ENCODE assay signal across 20 mouse cellular contexts in genomic region chr9:111428698-111429362, GRCm38 (mm10). TPM values are rescaled to one million over a fixed set of nuclear protein-coding genes. Genes with fewer than 3 reads are reported as not detected.
DNase-seq lines count a peak whose midpoint lies in the region; ATAC-seq and TF ChIP-seq lines count a peak whose summit lies in the region.
"Had no signal": no experiment of that assay in that cellular context is flagged by ENCODE, and none has a peak within 500 bp of the region (broad histone marks: within the 10 kb centered on the region; RNA-seq: fewer than 3 reads in every experiment).

No protein-coding gene starts in this region.

- H3K27me3 ChIP-seq in liver, postnatal 0 days (ENCODE audit: insufficient read depth, low read length): no peaks in the 10 kb centered on the region
- no peaks in the 10 kb centered on the region for H3K27me3 ChIP-seq in liver, embryonic 12.5 days (replicated peaks)
- H3K27me3 ChIP-seq: heart, embryonic 15.5 days; liver, embryonic 15.5 days; midbrain, embryonic 15.5 days; Patski had no signal

- peak; percentile 18 for DNase-seq in liver, postnatal 0 days
- DNase-seq in fat pad, adult 2 months (ENCODE audit: extremely low read depth, low read depth, low spot score): peak; percentile 80
- DNase-seq in lung, postnatal 25 days (ENCODE audit: low spot score): peak; percentile 54
- DNase-seq in cerebellum, postnatal 14 days: no peak
- DNase-seq in left cerebral cortex, postnatal 10 days (ENCODE audit: extremely low spot score in 1 of 2, low spot score in 2 of 2): no peak
- no peak for DNase-seq in urinary bladder, postnatal 14 days (ENCODE audit: low spot score)
- DNase-seq: adrenal gland, postnatal 25 days; cerebellum, adult 2 months; gastrocnemius, postnatal 36 days; layer of hippocampus, postnatal 36 days had no signal

- no peak overlapping the region for H3K4me3 ChIP-seq in liver, postnatal 0 days (ENCODE audit: low read depth, low read length)
- no peak overlapping the region for H3K4me3 ChIP-seq in liver, embryonic 12.5 days
- H3K4me3 ChIP-seq: heart, embryonic 15.5 days; hindbrain, embryonic 10.5 days; liver, embryonic 15.5 days; midbrain, embryonic 15.5 days; myocyte had no signal

- no peak for TF ChIP-seq CTCF in liver, postnatal 0 days (IDR thresholded peaks at IDR 0.05; ENCODE audit: low read depth)

- H3K4me1 ChIP-seq in liver, postnatal 0 days (ENCODE audit: insufficient read depth): no peaks in the 10 kb centered on the region
- H3K4me1 ChIP-seq in liver, embryonic 12.5 days: no peaks in the 10 kb centered on the region
- H3K4me1 ChIP-seq: liver, embryonic 15.5 days had no signal

- ATAC-seq in liver, postnatal 0 days: no peak
- no peak for ATAC-seq in liver, embryonic 12.5 days
- ATAC-seq: midbrain, embryonic 15.5 days had no signal

- H3K9me3 ChIP-seq in liver, postnatal 0 days (ENCODE audit: low read length): no peaks in the 10 kb centered on the region
- no peaks in the 10 kb centered on the region for H3K9me3 ChIP-seq in liver, embryonic 12.5 days (replicated peaks)
- H3K9me3 ChIP-seq: heart, embryonic 15.5 days; hindbrain, embryonic 10.5 days; liver, embryonic 15.5 days; midbrain, embryonic 15.5 days had no signal

- intact Hi-C loops in left cerebral cortex, postnatal 10 days (cut with DNase I): no loop called here

- H3K27ac ChIP-seq in liver, postnatal 0 days (ENCODE audit: low read depth): no peak overlapping the region
- no peak overlapping the region for H3K27ac ChIP-seq in liver, embryonic 12.5 days
- H3K27ac ChIP-seq: heart, embryonic 15.5 days; hindbrain, embryonic 10.5 days; liver, embryonic 15.5 days; midbrain, embryonic 15.5 days; stomach, postnatal 0 days had no signal

- H3K9ac ChIP-seq in liver, postnatal 0 days (replicated peaks): no peak overlapping the region
- H3K9ac ChIP-seq in liver, embryonic 12.5 days: no peak overlapping the region
- H3K9ac ChIP-seq: heart, embryonic 15.5 days; liver, embryonic 15.5 days; midbrain, embryonic 15.5 days had no signal

- 63% methylated on average over 8 of the region's 8 CpGs for WGBS in liver, postnatal 0 days (ENCODE audit: insufficient replicate concordance)
- WGBS in liver, embryonic 12.5 days (ENCODE audit: insufficient replicate concordance): 59% methylated on average over 8 of the region's 8 CpGs

- no peaks in the 10 kb centered on the region for H3K36me3 ChIP-seq in liver, postnatal 0 days (replicated peaks; ENCODE audit: insufficient read depth, low read length)
- H3K36me3 ChIP-seq in liver, embryonic 12.5 days: no peaks in the 10 kb centered on the region
- H3K36me3 ChIP-seq: heart, embryonic 15.5 days; hindbrain, embryonic 10.5 days; liver, embryonic 15.5 days; midbrain, embryonic 15.5 days had no signal

- H3K4me2 ChIP-seq in liver, postnatal 0 days (ENCODE audit: low read depth, low read length): no peak overlapping the region
- H3K4me2 ChIP-seq in liver, embryonic 12.5 days: no peak overlapping the region
- H3K4me2 ChIP-seq: heart, embryonic 15.5 days; liver, embryonic 15.5 days; midbrain, embryonic 15.5 days had no signal

- no peak for TF ChIP-seq EP300 in liver, postnatal 0 days (IDR thresholded peaks at IDR 0.05; ENCODE audit: low read depth)

RNA-seq across cellular contexts. Expression of gene Dclk3, which starts 10.1 kb away (rescaled TPM):
- 0.27 and 0.32 TPM in 2 replicates for polyA plus RNA-seq in liver, postnatal 0 days (2015; fragmentation: Nextera tagmentation; extraction: Ambion mirVana)
- polyA plus RNA-seq in liver, embryonic 12.5 days (2016; fragmentation: Nextera tagmentation; extraction: Ambion mirVana): 0.07 and 0.13 TPM in 2 replicates
- total RNA-seq in left cerebral cortex, postnatal 10 days (2021): 10 to 100 TPM; 34.1 to 34.9 TPM
- total RNA-seq: megakaryocyte-erythroid progenitor cell, adult 5-6 weeks; neutrophil, adult 5-6 weeks had no signal
- polyA plus RNA-seq: liver, embryonic 15.5 days; myocyte had no signal

Comparison
In these comparisons a context has a peak if more than half of its experiments do, and no peak if none do; other contexts are left out.
1. DNase-seq: peak in liver, postnatal 0 days (single experiment), fat pad, adult 2 months (single experiment) and lung, postnatal 25 days (single experiment); none in cerebellum, postnatal 14 days (0 of 2), left cerebral cortex, postnatal 10 days (0 of 2) and urinary bladder, postnatal 14 days (single experiment).